Mouse (Mus musculus) midbrain, embryonic 13.5 days (tissue): Measurements from ENCODE around the gene Srsf10. TPM values are rescaled to one million over a fixed set of nuclear protein-coding genes. Genes with fewer than 3 reads are reported as not detected.

Experiments used
- ATAC-seq: fragments of 200-750 bp; cut with Nextera tagmentation; 2 replicates; pipeline ENCODE4 v1.8.0; 2017; ENCODE audit warnings: mild to moderate bottlenecking, moderate TSS enrichment, moderate library complexity
- H3K27ac ChIP-seq: fragments of 300-500 bp; sonication (generic); 2 replicates; pipeline ENCODE4 v1.5.1; 2015; ENCODE audit warnings: inconsistent platforms, mild to moderate bottlenecking, moderate library complexity
- H3K27me3 ChIP-seq: fragments of 300-500 bp; sonication (generic); 2 replicates; pipeline ENCODE4 v1.6.1; 2015; ENCODE audit warnings: mild to moderate bottlenecking, inconsistent platforms
- H3K36me3 ChIP-seq: fragments of 300-500 bp; sonication (generic); 2 replicates; pipeline ENCODE4 v1.6.1; 2015; ENCODE audit warnings: mild to moderate bottlenecking, inconsistent platforms
- H3K4me1 ChIP-seq: fragments of 300-500 bp; sonication (generic); replicated peaks from 2 replicates; pipeline ENCODE4 v1.6.1; 2015; ENCODE audit warnings: inconsistent platforms
- H3K4me2 ChIP-seq: fragments of 300-500 bp; sonication (generic); replicated peaks from 2 replicates; pipeline ENCODE4 v1.6.1; 2015; ENCODE audit warnings: moderate library complexity, mild to moderate bottlenecking, inconsistent platforms
- H3K4me3 ChIP-seq: fragments of 300-500 bp; sonication (generic); replicated peaks from 2 replicates; pipeline ENCODE4 v1.5.1; 2015; ENCODE audit warnings: mild to moderate bottlenecking, inconsistent platforms
- H3K9ac ChIP-seq: fragments of 300-500 bp; sonication (generic); replicated peaks from 2 replicates; pipeline ENCODE4 v1.6.1; 2015; ENCODE audit warnings: mild to moderate bottlenecking, inconsistent platforms
- H3K9me3 ChIP-seq: fragments of 300-500 bp; sonication (generic); 2 replicates; pipeline ENCODE4 v1.6.1; 2016; ENCODE audit warnings: mild to moderate bottlenecking, inconsistent platforms
- WGBS: fragments of 180-500 bp; shearing (Covaris S2); methylation state at CpG from one replicate; pipeline ENCODE4 v1.1.7; 2015; 5-methylcytosine and 5-hydroxymethylcytosine counted together
- polyA plus RNA-seq: library from polyadenylated mRNA; unstranded; fragments of >200 nt; fragmentation: Nextera tagmentation; extraction: Ambion mirVana; gene quantifications from 2 replicates; pipeline ENCODE4 v1.2.1, GENCODE M21; 2015

Srsf10 gene
- polyA plus RNA-seq, 1 experiment from 2014 or later, result 267 TPM

GRCm38 (mm10) chr4:135889884-135890283 is 34.3 kb downstream of the Srsf10 start:
- H3K27ac ChIP-seq, result no peak overlapping the region
- ATAC-seq, result peak; percentile 87
- no peak overlapping the region for H3K4me2 ChIP-seq
- no peaks in the 10 kb centered on the region for H3K4me1 ChIP-seq
- no peaks in the 10 kb centered on the region for H3K27me3 ChIP-seq
- H3K36me3 ChIP-seq, result no peaks in the 10 kb centered on the region
- no peaks in the 10 kb centered on the region for H3K9me3 ChIP-seq
- H3K9ac ChIP-seq, result no peak overlapping the region
- no peak overlapping the region for H3K4me3 ChIP-seq
- WGBS, result 4% methylated on average over 4 of the region's 4 CpGs

- Histone ChIP-seq H3K36me3 (no peaks in the 10 kb centered on the region), H3K4me1 (no peaks in the 10 kb centered on the region), H3K27ac (no peak overlapping the region), H3K27me3 (no peaks in the 10 kb centered on the region), H3K9me3 (no peaks in the 10 kb centered on the region), H3K4me3 (no peak overlapping the region), H3K4me2 (no peak overlapping the region), H3K9ac (no peak overlapping the region)
- no peak for ATAC-seq
- WGBS, result 88% methylated on average over 2 of the region's 2 CpGs
These were observed 36.0 kb downstream of the Srsf10 start for GRCm38 (mm10) chr4:135891539-135891938.

- no peaks in the 10 kb centered on the region for H3K4me1 ChIP-seq
- WGBS, result 71% methylated on average over 4 of the region's 4 CpGs
- H3K4me3 ChIP-seq, result no peak overlapping the region
- H3K27me3 ChIP-seq, result no peaks in the 10 kb centered on the region
- H3K36me3 ChIP-seq, result no peaks in the 10 kb centered on the region
- no peak overlapping the region for H3K4me2 ChIP-seq
- ATAC-seq, result no peak
- no peak overlapping the region for H3K9ac ChIP-seq
- no peaks in the 10 kb centered on the region for H3K9me3 ChIP-seq
- no peak overlapping the region for H3K27ac ChIP-seq
These were observed 37.3 kb downstream of the Srsf10 start for GRCm38 (mm10) chr4:135892884-135893283.

GRCm38 (mm10) chr4:135895071-135895571 is 39.6 kb downstream of the Srsf10 start, which contains the start of gene Cnr2:
Gene Cnr2, plus strand, starts transcription at chr4:135895394.
- Histone ChIP-seq H3K27ac (no peak within 1 kb of the TSS), H3K9me3 (no peaks in the 10 kb centered on the region), H3K9ac (no peak within 1 kb of the TSS), H3K4me1 (no peaks in the 10 kb centered on the region), H3K4me2 (no peak within 1 kb of the TSS), H3K4me3 (no peak within 1 kb of the TSS), H3K27me3 (no peaks in the 10 kb centered on the region), H3K36me3 (no peaks in the 10 kb centered on the region)
- ATAC-seq, result no peak
- 58% methylated on average over 8 of the region's 8 CpGs for WGBS

GRCm38 (mm10) chr4:135896157-135896556 is 40.6 kb downstream of the Srsf10 start:
- H3K4me2 ChIP-seq, result no peak overlapping the region
- H3K27me3 ChIP-seq, result no peaks in the 10 kb centered on the region
- no peak for ATAC-seq
- no peaks in the 10 kb centered on the region for H3K36me3 ChIP-seq
- H3K27ac ChIP-seq, result no peak overlapping the region
- no peaks in the 10 kb centered on the region for H3K9me3 ChIP-seq
- H3K4me1 ChIP-seq, result no peaks in the 10 kb centered on the region
- H3K4me3 ChIP-seq, result no peak overlapping the region
- 78% methylated on average over 6 of the region's 6 CpGs for WGBS
- no peak overlapping the region for H3K9ac ChIP-seq

GRCm38 (mm10) chr4:135898380-135899049 is 43.0 kb downstream of the Srsf10 start:
- H3K27me3 ChIP-seq, result no peaks in the 10 kb centered on the region
- WGBS, result 80% methylated on average over 9 of the region's 9 CpGs
- H3K9me3 ChIP-seq, result no peaks in the 10 kb centered on the region
- no peaks in the 10 kb centered on the region for H3K4me1 ChIP-seq
- H3K36me3 ChIP-seq, result no peaks in the 10 kb centered on the region
- no peak overlapping the region for H3K27ac ChIP-seq
- ATAC-seq, result no peak
- no peak overlapping the region for H3K4me2 ChIP-seq
- H3K4me3 ChIP-seq, result no peak overlapping the region
- no peak overlapping the region for H3K9ac ChIP-seq

GRCm38 (mm10) chr4:135899050-135899448 is 43.5 kb downstream of the Srsf10 start:
- no peaks in the 10 kb centered on the region for H3K9me3 ChIP-seq
- ATAC-seq, result no peak
- no peaks in the 10 kb centered on the region for H3K4me1 ChIP-seq
- no peak overlapping the region for H3K9ac ChIP-seq
- no peak overlapping the region for H3K4me3 ChIP-seq
- H3K27me3 ChIP-seq, result no peaks in the 10 kb centered on the region
- H3K27ac ChIP-seq, result no peak overlapping the region
- WGBS, result 87% methylated on average over 7 of the region's 7 CpGs
- H3K36me3 ChIP-seq, result no peaks in the 10 kb centered on the region
- H3K4me2 ChIP-seq, result no peak overlapping the region

GRCm38 (mm10) chr4:135900008-135900407 is 44.5 kb downstream of the Srsf10 start:
- no peak overlapping the region for H3K4me3 ChIP-seq
- H3K36me3 ChIP-seq, result no peaks in the 10 kb centered on the region
- no peaks in the 10 kb centered on the region for H3K9me3 ChIP-seq
- H3K9ac ChIP-seq, result no peak overlapping the region
- no peak overlapping the region for H3K27ac ChIP-seq
- H3K27me3 ChIP-seq, result no peaks in the 10 kb centered on the region
- H3K4me2 ChIP-seq, result no peak overlapping the region
- WGBS, result 79% methylated on average over 5 of the region's 5 CpGs
- no peaks in the 10 kb centered on the region for H3K4me1 ChIP-seq
- ATAC-seq, result no peak

GRCm38 (mm10) chr4:135902606-135903242 is 47.2 kb downstream of the Srsf10 start:
- no peak overlapping the region for H3K27ac ChIP-seq
- H3K4me3 ChIP-seq, result no peak overlapping the region
- ATAC-seq, result no peak
- no peak overlapping the region for H3K9ac ChIP-seq
- no peaks in the 10 kb centered on the region for H3K9me3 ChIP-seq
- H3K36me3 ChIP-seq, result no peaks in the 10 kb centered on the region
- no peaks in the 10 kb centered on the region for H3K27me3 ChIP-seq
- no peak overlapping the region for H3K4me2 ChIP-seq
- no peaks in the 10 kb centered on the region for H3K4me1 ChIP-seq
- WGBS, result 89% methylated on average over 4 of the region's 4 CpGs

GRCm38 (mm10) chr4:135904810-135905209 is 49.3 kb downstream of the Srsf10 start:
- no peak overlapping the region for H3K9ac ChIP-seq
- WGBS, result 53% methylated on average over 1 of the region's 1 CpGs
- no peak overlapping the region for H3K27ac ChIP-seq
- no peak overlapping the region for H3K4me2 ChIP-seq
- no peak overlapping the region for H3K4me3 ChIP-seq
- no peaks in the 10 kb centered on the region for H3K9me3 ChIP-seq
- H3K4me1 ChIP-seq, result no peaks in the 10 kb centered on the region
- ATAC-seq, result no peak
- no peaks in the 10 kb centered on the region for H3K36me3 ChIP-seq
- no peaks in the 10 kb centered on the region for H3K27me3 ChIP-seq

- H3K9me3 ChIP-seq, result no peaks in the 10 kb centered on the region
- 90% methylated on average over 3 of the region's 3 CpGs for WGBS
- no peaks in the 10 kb centered on the region for H3K36me3 ChIP-seq
- H3K4me1 ChIP-seq, result no peaks in the 10 kb centered on the region
- no peak overlapping the region for H3K9ac ChIP-seq
- H3K4me3 ChIP-seq, result no peak overlapping the region
- H3K27me3 ChIP-seq, result no peaks in the 10 kb centered on the region
- no peak overlapping the region for H3K4me2 ChIP-seq
- no peak for ATAC-seq
- H3K27ac ChIP-seq, result no peak overlapping the region
These were observed 51.1 kb downstream of the Srsf10 start for GRCm38 (mm10) chr4:135906633-135907032.

GRCm38 (mm10) chr4:135909326-135910066 is 53.9 kb downstream of the Srsf10 start:
- Histone ChIP-seq H3K9ac (no peak overlapping the region), H3K27ac (no peak overlapping the region), H3K4me1 (peaks cover 12% of the 10 kb centered on the region), H3K4me3 (no peak overlapping the region), H3K36me3 (no peaks in the 10 kb centered on the region), H3K27me3 (no peaks in the 10 kb centered on the region), H3K9me3 (no peaks in the 10 kb centered on the region), H3K4me2 (no peak overlapping the region)
- ATAC-seq, result no peak
- WGBS, result 79% methylated on average over 13 of the region's 13 CpGs
